Mouse (Mus musculus): ENCODE measurements around the gene Zfp827. TPM values are rescaled to one million over a fixed set of nuclear protein-coding genes. Genes with fewer than 3 reads are reported as not detected.

The Zfp827 gene
- polyA plus RNA-seq, 1 experiment from 2014 or later, result 11.6 TPM

DNA sequence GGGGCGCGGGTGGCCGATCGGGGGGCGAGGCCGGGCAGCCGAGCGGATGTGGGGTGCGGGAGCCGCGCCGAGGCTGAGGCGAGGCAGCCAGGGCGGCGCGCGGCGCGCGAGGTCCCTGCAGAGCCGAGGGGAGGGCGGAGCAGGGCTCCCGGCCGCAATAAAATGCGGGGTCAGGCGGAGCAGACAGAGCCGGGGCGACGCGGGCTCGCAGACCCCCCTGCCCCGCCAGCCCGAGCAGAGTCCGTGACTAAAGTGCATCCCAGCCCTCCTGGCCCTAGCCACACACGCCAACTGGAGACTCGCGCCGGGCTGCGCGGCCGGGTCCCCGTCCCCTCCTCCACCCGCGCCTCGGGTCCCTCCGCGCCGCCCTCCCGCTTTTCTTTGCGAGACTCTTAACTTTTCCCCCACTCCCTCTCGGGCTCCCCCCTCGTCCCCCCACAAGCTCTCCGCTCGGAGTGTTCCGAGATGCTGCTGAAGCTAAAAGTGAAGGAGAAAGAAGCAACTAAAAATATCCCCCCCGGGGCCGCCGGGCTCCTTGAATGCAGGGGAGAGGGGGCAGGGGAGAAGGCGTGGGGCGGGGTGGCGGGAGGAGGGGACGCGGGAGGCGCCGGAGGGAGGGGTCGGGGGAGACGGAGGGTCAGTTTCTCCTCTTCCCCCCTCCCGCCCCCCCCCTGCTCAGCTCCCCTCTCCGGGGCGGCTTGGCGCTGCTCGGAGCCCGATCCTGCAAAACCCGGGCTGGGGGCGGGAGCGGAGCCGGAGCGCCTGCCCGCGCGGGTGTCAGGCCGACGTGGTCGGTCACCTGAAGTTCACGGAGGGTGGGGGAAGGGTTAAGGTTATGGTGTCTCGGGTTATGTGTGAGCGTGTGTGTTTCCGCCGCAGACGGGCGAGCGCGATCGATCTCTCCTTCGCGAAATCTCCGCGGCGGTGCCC, 1.4 kb downstream of the Zfp827 start:
- WGBS, result 0% methylated on average over 62 of the region's 99 CpGs

DNA sequence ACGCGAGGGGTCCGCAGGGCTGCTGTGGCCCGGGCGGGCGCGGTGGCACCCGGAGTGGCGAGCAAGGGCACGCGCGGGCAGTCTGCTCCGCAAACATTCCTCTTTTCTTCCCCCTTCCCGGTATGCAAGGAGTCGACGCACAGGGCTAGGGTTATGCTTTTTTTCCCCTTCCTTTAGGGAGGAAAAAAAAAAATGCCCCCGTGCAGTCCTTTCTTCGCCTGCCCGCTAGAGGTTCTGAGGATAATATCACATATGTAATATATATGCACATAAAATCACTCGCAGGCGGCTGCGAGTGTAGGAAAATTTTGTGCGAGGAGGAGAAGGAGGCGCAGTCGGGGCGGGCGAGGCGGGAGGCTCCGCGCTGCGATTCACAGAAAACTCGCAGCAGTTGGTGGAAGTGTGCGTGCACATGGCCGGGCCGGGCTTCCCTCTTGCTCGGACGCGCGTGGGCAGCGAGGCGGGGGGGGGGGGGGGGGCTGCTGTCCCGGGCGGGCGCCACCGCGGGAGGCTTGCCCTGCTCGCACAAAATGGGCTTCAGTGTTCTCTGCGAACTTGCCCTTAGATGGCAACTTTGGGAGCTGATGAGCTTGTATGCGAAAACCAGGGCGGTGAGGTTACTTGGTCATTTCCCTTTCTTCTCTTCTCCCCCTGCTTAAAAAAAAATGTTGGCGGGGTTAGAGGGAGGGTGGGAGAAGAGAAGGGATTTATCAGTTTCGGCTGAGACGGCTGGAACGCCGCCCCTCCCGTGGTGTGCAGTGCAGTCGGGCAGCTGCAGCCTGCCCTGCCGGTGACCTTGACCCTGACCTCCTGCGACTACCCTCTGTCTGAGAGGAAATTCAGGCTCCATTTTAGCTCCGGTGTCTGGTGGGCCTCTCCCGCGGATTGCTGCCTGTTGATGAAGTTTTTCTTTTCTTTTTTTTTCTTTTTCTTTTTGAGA, 2.4 kb downstream of the Zfp827 start:
- peak overlapping the region; percentile 93 for H3K4me3 ChIP-seq (ENCODE audit: low read depth, low read length)
- ATAC-seq (ENCODE audit: insufficient number of reproducible peaks, low FRiP score, low TSS enrichment, low read depth) (no peak; the same call in 1 of the 2 replicates), DNase-seq (ENCODE audit: low spot score) (peak; percentile 85)
- peak overlapping the region; percentile 96 for H3K9ac ChIP-seq (ENCODE audit: low read length)
- H3K27ac ChIP-seq (replicated peaks; ENCODE audit: low read depth, low read length), result peak overlapping the region; percentile 100
- no peaks in the 10 kb centered on the region for H3K9me3 ChIP-seq (ENCODE audit: control insufficient read depth, low read length)
- H3K4me1 ChIP-seq (ENCODE audit: control insufficient read depth, insufficient read depth, low read length), result peaks cover 30% of the 10 kb centered on the region
- peak overlapping the region; percentile 77 for H3K4me2 ChIP-seq (ENCODE audit: low read depth, severe bottlenecking)
- whole genome bisulfite sequencing, result under 1% methylated on average over 54 of the region's 62 CpGs
- H3K27me3 ChIP-seq (ENCODE audit: control insufficient read depth, insufficient read depth, low read length), result no peaks in the 10 kb centered on the region
- H3K36me3 ChIP-seq (ENCODE audit: control insufficient read depth, insufficient read depth, low read length), result no peaks in the 10 kb centered on the region

More for the DNA sequence above, 1.4 kb downstream of the Zfp827 start:
- ATAC-seq (ENCODE audit: insufficient number of reproducible peaks, low FRiP score, low TSS enrichment, low read depth) (peak; percentile 80), DNase-seq (ENCODE audit: low spot score) (peak; percentile 90)
- Histone ChIP-seq H3K9me3 (ENCODE audit: control insufficient read depth, low read length) (no peaks in the 10 kb centered on the region), H3K27ac (replicated peaks; ENCODE audit: low read depth, low read length) (peak overlapping the region; percentile 100), H3K4me1 (ENCODE audit: control insufficient read depth, insufficient read depth, low read length) (peaks cover 30% of the 10 kb centered on the region), H3K36me3 (ENCODE audit: control insufficient read depth, insufficient read depth, low read length) (no peaks in the 10 kb centered on the region), H3K9ac (ENCODE audit: low read length) (peak overlapping the region; percentile 96), H3K27me3 (ENCODE audit: control insufficient read depth, insufficient read depth, low read length) (no peaks in the 10 kb centered on the region), H3K4me3 (ENCODE audit: low read depth, low read length) (peak overlapping the region; percentile 93), H3K4me2 (ENCODE audit: low read depth, severe bottlenecking) (peak overlapping the region; percentile 77)

DNA sequence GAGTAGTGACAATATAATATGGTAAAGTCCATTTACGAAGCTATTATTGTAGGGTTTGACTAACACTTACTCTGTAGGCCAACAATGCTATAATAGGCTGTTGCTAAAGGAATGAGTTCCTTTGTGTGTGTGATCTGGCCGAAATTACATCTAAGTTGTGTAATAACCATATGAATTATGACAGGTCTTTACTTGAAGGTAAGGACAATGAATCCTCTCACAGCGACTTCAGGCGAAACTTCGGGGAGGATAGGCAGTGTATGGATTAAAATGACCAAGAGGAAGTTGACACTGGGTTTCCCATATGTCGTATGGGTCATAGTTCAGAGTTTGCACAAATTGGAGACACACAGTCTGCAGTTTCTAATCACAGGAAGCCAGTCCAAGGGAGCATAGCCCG, 9.3 kb downstream of the Zfp827 start:
- ATAC-seq (ENCODE audit: insufficient number of reproducible peaks, low FRiP score, low TSS enrichment, low read depth), result no peak
- no peak for DNase-seq (ENCODE audit: low spot score)
- no peaks in the 10 kb centered on the region for H3K27me3 ChIP-seq (ENCODE audit: control insufficient read depth, insufficient read depth, low read length)
- H3K36me3 ChIP-seq (ENCODE audit: control insufficient read depth, insufficient read depth, low read length), result no peaks in the 10 kb centered on the region
- H3K9me3 ChIP-seq (ENCODE audit: control insufficient read depth, low read length), result no peaks in the 10 kb centered on the region
- 78% methylated on average over 7 of the region's 7 CpGs for WGBS
- no peak overlapping the region for H3K4me3 ChIP-seq (ENCODE audit: low read depth, low read length)
- H3K27ac ChIP-seq (replicated peaks; ENCODE audit: low read depth, low read length), result no peak overlapping the region
- peaks cover 14% of the 10 kb centered on the region for H3K4me1 ChIP-seq (ENCODE audit: control insufficient read depth, insufficient read depth, low read length)
- H3K9ac ChIP-seq (ENCODE audit: low read length), result no peak overlapping the region
- no peak overlapping the region for H3K4me2 ChIP-seq (ENCODE audit: low read depth, severe bottlenecking)

DNA sequence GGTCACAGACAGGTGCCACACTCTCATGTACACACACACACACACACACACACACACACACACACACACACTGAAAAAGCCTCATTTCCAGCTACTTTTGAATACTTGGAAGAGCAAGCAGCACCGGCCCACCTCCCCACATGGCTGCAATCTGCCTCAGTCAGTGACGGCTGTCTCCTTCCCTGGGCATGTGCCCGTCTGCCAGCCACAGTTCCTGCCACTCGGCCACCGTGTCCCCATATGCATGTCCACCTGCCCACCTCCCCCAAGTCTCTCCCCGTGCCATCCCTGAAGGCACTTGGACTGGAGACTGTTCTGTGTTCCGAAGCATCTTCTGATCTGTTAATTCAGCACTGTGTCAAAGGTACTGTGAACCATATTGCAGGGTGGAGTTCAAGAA, 9.8 kb downstream of the Zfp827 start:
- no peaks in the 10 kb centered on the region for H3K9me3 ChIP-seq (ENCODE audit: control insufficient read depth, low read length)
- 92% methylated on average over 7 of the region's 7 CpGs for WGBS
- no peak overlapping the region for H3K4me2 ChIP-seq (ENCODE audit: low read depth, severe bottlenecking)

DNA sequence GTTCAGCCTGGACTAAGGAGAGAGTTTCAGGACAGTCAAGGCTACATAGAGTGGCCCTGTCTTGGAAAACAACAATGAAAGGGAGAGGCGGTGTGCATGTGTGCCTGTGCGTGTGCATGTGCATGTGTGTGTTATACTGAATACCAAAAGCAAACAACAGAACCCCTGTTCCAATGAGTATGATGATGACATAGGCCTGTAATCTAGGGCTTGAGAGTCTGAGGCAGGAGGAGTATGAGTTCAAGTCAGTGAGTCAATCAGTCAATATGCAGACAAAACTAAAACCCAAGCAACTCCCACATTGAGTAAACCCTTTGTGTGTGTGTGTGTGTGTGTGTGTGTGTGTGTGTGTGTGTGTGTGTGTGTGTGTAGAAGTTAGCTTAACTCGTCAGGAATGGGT, 13.2 kb downstream of the Zfp827 start:
- Histone ChIP-seq H3K4me2 (ENCODE audit: low read depth, severe bottlenecking) (no peak overlapping the region), H3K9ac (ENCODE audit: low read length) (no peak overlapping the region), H3K27ac (replicated peaks; ENCODE audit: low read depth, low read length) (no peak overlapping the region), H3K4me3 (ENCODE audit: low read depth, low read length) (no peak overlapping the region), H3K9me3 (ENCODE audit: control insufficient read depth, low read length) (no peaks in the 10 kb centered on the region), H3K4me1 (ENCODE audit: control insufficient read depth, insufficient read depth, low read length) (0 out of 2 replicates have a peak, but pooled peaks cover 3% of the 10 kb centered on the region), H3K36me3 (ENCODE audit: control insufficient read depth, insufficient read depth, low read length) (no peaks in the 10 kb centered on the region), H3K27me3 (ENCODE audit: control insufficient read depth, insufficient read depth, low read length) (no peaks in the 10 kb centered on the region)
- 97% methylated on average over 3 of the region's 3 CpGs for WGBS
- DNase-seq (ENCODE audit: low spot score), result no peak
- no peak for ATAC-seq (ENCODE audit: insufficient number of reproducible peaks, low FRiP score, low TSS enrichment, low read depth)

More for the DNA sequence above, 9.8 kb downstream of the Zfp827 start:
- no peak for ATAC-seq (ENCODE audit: insufficient number of reproducible peaks, low FRiP score, low TSS enrichment, low read depth)
- no peak for DNase-seq (ENCODE audit: low spot score)
- peaks cover 10% of the 10 kb centered on the region for H3K4me1 ChIP-seq (ENCODE audit: control insufficient read depth, insufficient read depth, low read length)
- H3K27me3 ChIP-seq (ENCODE audit: control insufficient read depth, insufficient read depth, low read length), result no peaks in the 10 kb centered on the region
- no peak overlapping the region for H3K4me3 ChIP-seq (ENCODE audit: low read depth, low read length)
- no peak overlapping the region for H3K27ac ChIP-seq (replicated peaks; ENCODE audit: low read depth, low read length)
- no peaks in the 10 kb centered on the region for H3K36me3 ChIP-seq (ENCODE audit: control insufficient read depth, insufficient read depth, low read length)
- H3K9ac ChIP-seq (ENCODE audit: low read length), result no peak overlapping the region

DNA sequence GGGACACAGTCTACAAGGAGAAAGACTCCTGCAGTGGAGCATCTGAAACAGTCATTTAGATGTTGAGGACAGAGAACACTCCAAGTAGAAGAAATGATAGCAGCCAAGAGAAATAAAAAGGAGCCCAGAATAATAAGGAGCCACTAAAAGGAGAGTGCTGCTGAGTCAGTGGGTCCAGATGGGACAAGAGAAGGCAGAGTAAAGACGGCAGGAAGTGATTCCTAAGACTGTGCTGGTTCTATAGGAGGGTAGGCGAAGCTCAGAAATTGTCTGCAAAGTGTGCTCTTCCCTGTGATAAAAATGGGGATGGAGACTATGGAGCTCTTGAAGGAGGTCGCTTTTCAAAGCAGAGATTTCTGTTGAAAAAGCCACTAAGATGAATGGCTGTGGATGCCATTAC, 14.0 kb downstream of the Zfp827 start:
- H3K4me3 ChIP-seq (ENCODE audit: low read depth, low read length), result no peak overlapping the region
- 0 out of 2 replicates have a peak, but pooled peaks cover 3% of the 10 kb centered on the region for H3K4me1 ChIP-seq (ENCODE audit: control insufficient read depth, insufficient read depth, low read length)
- DNase-seq (ENCODE audit: low spot score), result no peak
- H3K4me2 ChIP-seq (ENCODE audit: low read depth, severe bottlenecking), result no peak overlapping the region
- no peaks in the 10 kb centered on the region for H3K36me3 ChIP-seq (ENCODE audit: control insufficient read depth, insufficient read depth, low read length)
- no peak for ATAC-seq (ENCODE audit: insufficient number of reproducible peaks, low FRiP score, low TSS enrichment, low read depth)
- H3K27me3 ChIP-seq (ENCODE audit: control insufficient read depth, insufficient read depth, low read length), result no peaks in the 10 kb centered on the region
- WGBS, result 80% methylated on average over 3 of the region's 3 CpGs
- no peak overlapping the region for H3K27ac ChIP-seq (replicated peaks; ENCODE audit: low read depth, low read length)
- no peaks in the 10 kb centered on the region for H3K9me3 ChIP-seq (ENCODE audit: control insufficient read depth, low read length)
- H3K9ac ChIP-seq (ENCODE audit: low read length), result no peak overlapping the region

DNA sequence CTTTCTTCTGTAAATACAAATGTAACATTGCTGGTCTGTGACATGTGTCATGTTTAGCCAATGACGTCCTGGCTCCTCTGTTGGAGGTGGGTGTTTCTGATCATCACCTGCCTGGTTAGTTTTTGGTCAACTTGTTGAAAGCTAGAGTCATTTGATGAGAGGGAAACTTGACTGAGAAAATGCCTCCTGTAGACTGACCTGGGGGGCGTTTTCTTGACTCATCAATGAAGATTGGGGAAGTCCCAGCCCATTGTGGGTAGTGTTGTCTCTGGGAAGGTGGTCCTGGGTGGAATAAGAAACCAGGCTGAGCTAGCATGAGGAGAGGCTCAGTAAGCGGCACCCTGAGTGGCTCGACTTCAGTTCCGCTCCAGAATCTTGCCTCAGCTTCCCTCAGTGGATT, 16.4 kb downstream of the Zfp827 start:
- Histone ChIP-seq H3K36me3 (ENCODE audit: control insufficient read depth, insufficient read depth, low read length) (no peaks in the 10 kb centered on the region; the same call in 1 of the 2 replicates), H3K4me1 (ENCODE audit: control insufficient read depth, insufficient read depth, low read length) (0 out of 2 replicates have a peak, but pooled peaks cover 3% of the 10 kb centered on the region), H3K27ac (replicated peaks; ENCODE audit: low read depth, low read length) (no peak overlapping the region), H3K27me3 (ENCODE audit: control insufficient read depth, insufficient read depth, low read length) (no peaks in the 10 kb centered on the region), H3K4me3 (ENCODE audit: low read depth, low read length) (no peak overlapping the region), H3K9ac (ENCODE audit: low read length) (no peak overlapping the region), H3K4me2 (ENCODE audit: low read depth, severe bottlenecking) (no peak overlapping the region), H3K9me3 (ENCODE audit: control insufficient read depth, low read length) (no peaks in the 10 kb centered on the region)
- ATAC-seq (ENCODE audit: insufficient number of reproducible peaks, low FRiP score, low TSS enrichment, low read depth) (no peak), DNase-seq (ENCODE audit: low spot score) (no peak)
- WGBS, result 93% methylated on average over 5 of the region's 5 CpGs

DNA sequence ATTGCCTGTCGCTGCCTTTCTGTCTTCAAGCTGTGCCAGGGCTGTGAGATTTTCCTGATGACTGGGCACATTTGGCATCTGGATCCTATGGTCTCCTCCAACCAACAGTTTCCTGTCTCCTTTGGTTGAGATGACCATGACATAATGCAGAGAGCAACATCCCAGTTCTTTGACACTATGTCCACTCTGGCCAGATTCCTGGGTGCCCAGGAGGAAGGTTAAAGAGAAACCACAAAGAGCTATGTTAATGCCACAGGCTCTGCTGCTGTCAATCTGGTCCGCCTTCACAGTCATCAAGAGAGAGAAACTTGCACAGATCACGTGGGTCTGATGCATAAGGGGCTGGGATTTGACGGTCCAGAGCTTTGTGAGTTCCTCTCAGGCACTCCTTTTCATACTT, 18.4 kb downstream of the Zfp827 start:
- H3K9me3 ChIP-seq (ENCODE audit: control insufficient read depth, low read length), result no peaks in the 10 kb centered on the region
- H3K9ac ChIP-seq (ENCODE audit: low read length), result no peak overlapping the region
- H3K36me3 ChIP-seq (ENCODE audit: control insufficient read depth, insufficient read depth, low read length), result no peaks in the 10 kb centered on the region; the same call in 1 of the 2 replicates
- H3K4me2 ChIP-seq (ENCODE audit: low read depth, severe bottlenecking), result no peak overlapping the region
- no peaks in the 10 kb centered on the region for H3K27me3 ChIP-seq (ENCODE audit: control insufficient read depth, insufficient read depth, low read length)
- WGBS, result 81% methylated on average over 4 of the region's 4 CpGs
- no peak overlapping the region for H3K4me3 ChIP-seq (ENCODE audit: low read depth, low read length)
- DNase-seq (ENCODE audit: low spot score) (no peak), ATAC-seq (ENCODE audit: insufficient number of reproducible peaks, low FRiP score, low TSS enrichment, low read depth) (no peak)
- H3K27ac ChIP-seq (replicated peaks; ENCODE audit: low read depth, low read length), result no peak overlapping the region
- H3K4me1 ChIP-seq (ENCODE audit: control insufficient read depth, insufficient read depth, low read length), result 0 out of 2 replicates have a peak, but pooled peaks cover 3% of the 10 kb centered on the region
